Mouse (Mus musculus) kidney, postnatal 10 days (tissue): ENCODE measurements around the gene Hnrnpu.
"Not testable (repeated sequence)": the region's sequence is repeated elsewhere in the genome, so short reads cannot be mapped to it uniquely, and the experiment has no call there.

Experiments used
- DNase-seq: peaks from one replicate; pipeline ENCODE4 v3.0.0; 2021; ENCODE audit warnings: mixed read lengths

The Hnrnpu gene

DNA sequence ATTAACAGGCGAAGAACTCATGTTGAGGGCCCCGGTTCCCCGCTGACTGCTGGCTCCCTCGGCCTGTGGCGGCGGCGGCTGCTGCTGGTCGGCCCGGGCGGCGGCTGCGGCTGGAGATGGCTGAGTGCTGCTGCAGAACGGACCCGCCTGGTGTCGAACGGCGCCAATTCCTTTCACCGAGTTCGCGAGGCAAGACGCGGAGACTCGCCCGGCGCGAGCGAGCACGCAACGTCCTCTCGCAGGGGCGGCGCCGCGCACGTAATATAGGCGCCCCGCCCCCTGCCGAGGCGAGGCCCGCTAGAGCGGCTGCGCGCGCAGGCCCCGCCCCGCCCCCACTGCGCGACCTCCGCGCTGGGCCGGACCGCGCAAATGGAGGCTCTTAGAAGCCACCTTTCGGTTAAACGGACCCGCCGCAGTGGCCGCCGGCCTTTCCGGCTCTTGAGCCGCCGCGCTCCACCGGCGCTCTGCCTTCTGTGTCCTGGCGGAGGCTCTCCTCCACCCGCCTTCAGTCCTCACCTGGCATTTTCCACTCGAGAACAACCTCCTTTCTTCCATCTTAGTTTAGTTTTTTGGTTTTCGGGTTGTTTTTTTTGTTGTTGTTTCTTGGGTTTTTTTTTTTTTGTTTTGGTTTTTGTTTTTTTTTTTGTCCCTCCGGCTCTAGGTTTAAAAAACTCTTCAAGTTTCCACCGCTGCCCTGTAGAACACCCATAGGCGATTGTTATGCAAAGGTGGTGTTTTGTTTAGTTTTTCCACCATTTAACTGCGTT, at the start of gene Hnrnpu:
TSS of gene Hnrnpu (minus strand) at position 247 of the 767 bp plus-strand sequence.
- DNase-seq, result peak; percentile 99

DNA sequence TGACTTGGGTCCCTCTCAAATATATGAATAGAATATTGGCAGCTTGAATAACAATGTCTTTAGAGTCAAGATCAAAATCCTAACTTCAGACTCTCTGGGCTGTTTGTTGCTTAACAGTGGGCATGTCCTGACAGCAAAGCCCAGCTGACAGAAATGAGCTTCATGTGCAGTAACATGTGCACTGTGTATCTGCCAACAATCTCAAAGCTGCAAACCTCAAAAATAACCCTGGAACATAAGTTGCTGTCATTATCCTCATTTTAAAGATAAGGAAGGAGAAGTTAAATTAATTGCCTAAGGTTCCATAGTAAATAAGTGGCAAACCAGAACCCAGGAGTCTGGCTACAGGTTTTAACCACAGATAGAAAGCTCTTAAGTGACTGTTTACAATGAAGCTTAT, 44.6 kb upstream of the Hnrnpu start:
- no peak for DNase-seq

DNA sequence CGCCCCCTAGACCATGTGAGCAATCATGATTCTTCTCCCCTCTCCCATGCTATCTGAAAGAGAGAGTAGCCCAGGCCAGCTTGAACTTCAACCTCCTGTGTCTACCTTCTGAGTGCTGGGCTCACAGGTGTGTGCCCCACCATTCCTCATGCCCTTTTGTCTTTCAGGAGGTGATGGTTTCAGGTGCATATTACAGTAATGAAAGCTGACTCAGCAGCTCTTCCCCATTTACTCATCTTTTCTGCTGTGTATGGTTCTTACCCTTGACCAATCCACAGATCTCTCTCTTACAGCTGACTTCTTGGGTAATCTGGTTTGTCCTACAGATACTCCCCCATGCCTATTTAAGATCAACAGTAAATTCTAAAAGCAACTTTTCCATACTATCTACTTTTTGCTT, 41.6 kb upstream of the Hnrnpu start:
- no peak for DNase-seq

DNA sequence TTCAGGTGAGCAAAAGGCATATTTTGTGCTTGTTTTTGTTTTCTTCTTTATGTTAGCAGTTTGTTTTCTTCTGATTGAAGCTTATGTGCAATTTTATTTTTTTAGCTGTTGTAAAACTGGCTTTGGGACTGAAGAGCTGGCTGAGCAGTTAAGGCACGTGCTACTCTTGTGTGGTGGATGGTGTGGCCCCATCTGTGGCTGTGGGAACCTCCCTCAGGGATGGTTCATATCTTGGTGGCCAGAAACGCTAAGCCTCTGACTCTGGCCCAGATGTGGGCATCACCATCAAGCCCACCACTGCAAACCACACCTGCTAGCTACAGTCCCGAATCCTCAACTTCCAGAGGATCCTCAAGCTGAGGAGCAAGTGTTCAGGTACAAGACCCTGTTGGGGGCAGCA, 40.5 kb upstream of the Hnrnpu start:
- DNase-seq, result no peak

DNA sequence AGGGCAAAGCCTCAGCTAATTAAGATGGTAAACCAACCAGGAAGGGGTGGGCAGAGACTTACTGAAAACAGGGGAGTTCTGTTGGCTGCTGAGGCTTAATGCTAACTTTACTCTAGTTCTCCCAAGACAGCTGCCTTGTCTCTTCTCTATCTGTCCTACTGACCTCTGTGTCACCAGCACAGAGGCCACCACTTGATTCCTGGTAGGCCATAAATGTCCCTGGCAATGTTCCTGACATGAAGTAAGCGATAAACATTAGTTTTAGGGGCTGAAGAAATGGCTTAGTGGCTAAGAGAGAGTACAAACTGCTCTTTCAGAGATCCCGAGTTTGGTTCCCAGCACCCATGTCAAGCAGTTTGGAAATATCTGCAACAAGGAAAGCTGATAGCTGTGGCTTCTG, 39.3 kb upstream of the Hnrnpu start:
- DNase-seq, result peak; percentile 14

DNA sequence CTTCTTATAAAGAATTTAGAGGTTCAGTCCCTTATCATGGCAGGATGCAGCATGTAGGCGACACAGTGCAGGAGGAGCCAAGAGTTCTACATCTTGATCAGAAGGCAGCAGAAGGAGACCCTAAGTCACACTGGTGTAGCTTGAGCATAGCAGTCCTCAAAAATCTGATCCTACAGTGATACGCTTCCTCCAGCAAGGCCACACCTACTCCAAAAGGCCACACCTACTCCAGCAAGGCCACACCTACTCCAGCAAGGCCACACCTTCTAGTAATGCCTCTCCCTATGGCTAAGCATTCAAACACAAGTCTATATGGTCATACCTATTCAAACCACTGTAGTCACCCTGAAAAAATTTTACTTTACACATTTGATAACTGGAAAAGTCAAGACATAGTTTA, 38.5 kb upstream of the Hnrnpu start:
- no peak for DNase-seq

DNA sequence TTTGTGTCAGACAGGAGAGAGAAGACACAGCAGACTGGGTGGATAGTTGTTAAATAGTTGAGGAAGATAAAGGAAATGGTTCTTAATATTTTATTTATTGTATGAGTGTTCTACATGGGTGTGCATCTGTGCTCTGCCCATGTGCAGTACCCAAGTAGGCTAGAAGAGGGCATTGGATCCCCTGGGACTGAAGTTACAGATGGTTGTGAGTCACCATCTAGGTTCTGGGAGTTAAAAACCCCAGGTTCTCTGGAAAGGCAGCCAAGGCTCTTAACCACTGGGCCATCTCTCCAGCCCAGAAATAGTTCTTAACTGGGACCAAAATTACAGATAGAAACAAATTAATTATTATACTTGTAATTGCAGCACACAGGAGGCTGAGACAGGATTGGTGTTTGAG, 37.8 kb upstream of the Hnrnpu start:
- DNase-seq, result no peak

DNA sequence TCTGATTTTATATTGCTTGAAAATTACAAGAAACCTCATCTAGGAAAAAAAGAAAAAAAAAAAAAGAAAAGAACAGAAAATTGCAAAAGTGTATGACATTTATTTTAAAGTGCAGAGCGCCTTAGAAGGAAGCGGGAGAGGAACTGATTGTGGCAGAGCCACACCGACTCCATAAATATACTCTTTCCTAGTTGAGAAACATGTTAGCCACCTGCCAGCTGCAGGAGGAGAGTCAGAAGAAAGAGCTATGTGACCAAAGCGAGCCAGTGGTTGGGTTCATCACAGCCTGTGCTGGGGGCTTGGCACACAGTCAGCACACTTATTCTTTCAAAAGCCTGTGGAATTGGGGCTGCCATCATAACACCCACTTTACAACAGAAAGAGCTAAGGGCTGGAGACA, 35.1 kb upstream of the Hnrnpu start:
- DNase-seq, result no peak

DNA sequence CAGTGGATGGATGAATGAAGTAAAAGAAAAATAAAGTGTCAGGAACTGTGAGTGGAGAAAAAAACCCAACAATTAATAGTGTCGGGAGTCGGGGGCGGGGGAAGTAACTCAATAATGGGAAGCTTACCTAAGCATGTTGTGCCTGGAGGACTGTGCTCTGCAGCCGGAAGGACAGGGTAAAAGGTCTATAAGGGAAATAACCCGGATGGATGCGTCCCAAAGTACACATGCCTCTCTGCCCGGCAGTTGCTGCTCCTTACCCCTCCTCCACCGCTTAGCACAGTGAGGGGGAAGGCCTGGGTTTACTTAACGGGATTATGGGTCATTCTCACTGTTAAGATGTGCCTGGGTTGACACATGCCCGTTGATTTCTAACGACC, 31.7 kb upstream of the Hnrnpu start:
- DNase-seq, result peak; percentile 67

DNA sequence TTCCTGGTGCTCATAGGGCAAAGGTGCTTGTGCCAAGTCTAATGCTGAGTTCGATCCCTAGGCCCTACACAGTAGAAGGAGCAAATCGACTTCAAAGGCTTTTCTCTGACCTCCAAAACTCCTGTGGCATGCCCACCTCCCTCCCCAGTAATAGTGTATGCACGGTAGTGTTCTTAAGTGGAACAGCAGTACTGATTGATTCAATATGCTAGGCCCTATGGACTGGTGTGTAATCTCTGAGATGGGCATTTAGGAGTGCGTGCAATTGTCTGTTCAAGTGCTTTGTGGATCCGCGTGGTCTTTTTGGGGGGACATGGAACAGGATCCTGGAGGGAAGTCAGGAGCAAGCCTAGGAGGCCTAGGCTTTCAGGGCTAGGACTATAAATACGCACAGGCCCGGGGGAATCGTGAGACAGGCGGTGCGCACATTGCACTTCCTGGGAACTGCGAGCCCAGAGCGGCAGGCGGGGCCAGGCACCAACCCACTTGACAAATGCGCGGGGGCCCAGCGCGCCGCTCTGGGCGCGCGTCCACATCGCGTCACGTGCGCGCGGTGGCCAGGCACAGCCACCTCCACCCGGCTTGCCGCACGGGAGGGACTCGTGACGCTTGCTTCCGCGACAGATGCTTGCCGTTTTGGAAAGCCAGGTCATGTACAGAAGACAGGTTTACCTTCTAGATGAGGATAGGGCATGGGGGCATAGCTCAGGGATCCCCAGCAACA, 31.1 kb upstream of the Hnrnpu start:
- peak; percentile 93 for DNase-seq

DNA sequence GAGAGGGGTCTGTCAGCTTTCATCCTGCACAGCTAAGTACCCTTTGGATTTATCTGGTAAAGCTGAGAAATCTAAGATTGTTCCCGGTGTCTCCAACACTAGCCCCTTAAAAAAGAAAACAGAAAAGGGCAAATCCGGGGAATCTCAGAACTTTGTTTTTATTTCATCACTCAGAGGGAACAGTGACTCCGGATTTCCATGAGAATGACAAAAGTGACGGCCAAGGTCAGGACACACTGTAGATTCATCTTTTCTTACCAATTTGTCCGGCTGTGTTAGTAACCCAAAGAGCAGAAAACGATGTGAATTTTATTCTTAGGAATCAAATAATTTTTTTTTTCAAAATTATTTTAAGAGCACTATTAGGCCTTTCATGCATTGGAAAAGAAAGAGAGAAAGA, 30.5 kb upstream of the Hnrnpu start:
- no peak for DNase-seq

DNA sequence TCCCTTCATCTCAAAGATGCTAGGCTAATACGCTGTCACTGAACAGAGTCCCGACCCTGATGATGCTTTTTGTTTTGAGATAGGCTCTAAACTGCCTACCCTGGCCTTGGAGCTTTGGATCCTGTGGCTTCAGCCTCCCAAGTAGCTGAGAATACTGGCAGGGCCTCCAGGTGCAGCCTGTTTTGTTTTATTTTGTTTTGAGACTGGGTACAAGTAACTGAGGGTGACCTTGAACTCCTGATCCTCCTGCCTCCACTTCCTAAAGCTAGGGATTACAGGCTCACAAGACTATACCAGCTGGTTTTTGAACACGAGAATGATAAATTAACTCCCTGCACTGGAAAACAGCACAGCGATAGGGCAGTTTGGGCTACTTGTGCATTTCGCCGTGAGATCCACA, 27.6 kb upstream of the Hnrnpu start:
- no peak for DNase-seq

DNA sequence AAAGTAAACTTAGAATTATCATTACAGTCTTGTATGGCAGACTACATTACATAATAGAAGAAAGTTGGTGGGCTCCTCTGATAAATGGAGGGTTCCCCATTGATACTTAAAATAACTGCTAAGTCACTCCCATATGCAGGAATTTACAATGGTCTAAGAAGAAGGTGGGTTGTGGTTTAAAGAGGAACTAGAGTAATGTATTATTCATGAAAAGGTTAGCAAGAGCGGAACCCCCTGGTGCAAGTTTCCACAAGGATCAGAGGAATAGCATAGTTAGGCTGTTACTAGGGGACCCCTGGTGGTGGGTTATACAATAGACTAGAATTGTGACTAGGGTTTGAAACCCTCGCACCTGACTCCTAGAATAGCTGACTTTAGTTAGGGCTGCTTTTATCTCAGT, 23.1 kb upstream of the Hnrnpu start:
- DNase-seq, result no peak

DNA sequence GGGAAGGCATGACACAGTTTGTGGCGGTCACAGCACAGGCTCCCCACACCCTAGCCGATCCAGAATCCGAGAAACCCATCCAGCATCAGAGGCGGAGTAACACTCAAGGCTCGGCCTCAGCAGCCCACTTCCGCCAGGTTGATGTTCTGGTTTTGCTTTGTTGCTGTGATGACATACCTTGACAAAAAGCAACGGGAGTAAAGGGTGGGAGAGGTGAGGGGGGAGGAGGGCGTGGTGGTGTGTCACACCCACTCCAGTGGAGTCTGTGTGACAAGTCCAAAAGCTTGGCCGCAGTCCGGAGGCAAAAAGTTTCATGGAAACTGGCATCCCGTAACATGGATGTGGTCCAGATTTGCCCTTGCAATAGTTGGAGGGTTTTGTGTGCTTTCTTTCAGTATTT, 22.7 kb upstream of the Hnrnpu start:
- DNase-seq, result no peak

DNA sequence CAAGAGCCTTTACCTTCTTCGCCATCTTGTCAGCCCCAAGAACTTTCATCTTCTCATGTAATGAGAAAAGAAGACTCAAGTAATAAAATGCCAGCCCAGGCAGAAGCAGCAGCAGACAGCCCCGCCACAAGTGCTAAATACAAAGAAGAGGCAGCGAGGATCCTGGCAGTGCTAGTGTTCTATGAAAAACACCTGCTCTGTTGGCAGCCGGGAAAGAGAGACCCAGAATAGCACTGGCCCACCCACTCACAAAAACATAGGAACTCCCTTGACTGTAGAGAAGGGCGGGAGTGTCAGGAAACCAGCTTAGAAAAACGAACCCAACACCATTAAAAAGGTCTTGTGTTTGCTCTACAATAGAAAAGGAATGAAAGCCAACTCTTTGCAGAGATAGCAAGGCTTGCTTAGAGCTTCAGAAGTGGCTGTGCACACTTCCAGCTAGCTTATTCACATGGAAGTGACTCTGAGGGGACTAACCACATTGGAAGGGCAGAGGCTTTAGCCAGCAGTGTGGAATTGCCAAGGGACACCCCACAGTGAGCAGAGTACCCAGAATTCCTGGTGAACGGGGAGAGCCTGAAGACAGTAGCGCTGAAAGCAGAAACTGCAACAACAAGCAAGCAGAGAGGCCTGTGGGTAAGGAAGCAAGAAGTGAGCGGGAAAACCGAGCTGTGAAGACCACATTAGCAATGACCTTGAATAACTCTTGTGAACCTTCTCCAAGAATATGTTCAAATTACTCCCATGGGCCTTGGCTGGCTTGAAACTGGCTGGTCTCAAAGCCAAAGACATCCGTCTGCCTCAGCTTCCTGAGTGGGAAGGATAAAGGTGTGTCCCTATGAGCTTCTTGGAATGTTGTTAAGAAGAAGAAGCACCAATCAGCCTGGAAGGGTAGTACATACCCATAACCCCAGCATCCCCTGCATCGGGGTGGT, 20.4 kb upstream of the Hnrnpu start:
- DNase-seq, result no peak

DNA sequence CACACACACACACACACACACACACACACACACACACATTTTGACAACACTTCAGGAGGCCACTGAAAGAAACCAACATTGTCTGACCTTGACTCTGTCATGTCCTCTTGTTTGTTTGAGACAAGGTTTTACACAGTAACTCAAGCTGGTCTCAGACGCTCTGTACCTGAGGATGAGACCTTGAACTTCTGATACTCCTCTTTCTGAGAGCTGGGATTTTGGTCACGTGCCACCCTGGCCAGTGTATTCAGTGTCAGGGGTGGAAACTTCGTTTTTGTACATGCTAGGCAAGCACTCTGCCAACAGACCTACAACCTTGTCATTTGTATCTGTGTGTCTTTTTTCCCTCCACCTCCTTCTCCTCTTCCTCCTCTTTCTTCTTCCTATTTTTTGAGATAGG, 17.0 kb upstream of the Hnrnpu start:
- no peak for DNase-seq

DNA sequence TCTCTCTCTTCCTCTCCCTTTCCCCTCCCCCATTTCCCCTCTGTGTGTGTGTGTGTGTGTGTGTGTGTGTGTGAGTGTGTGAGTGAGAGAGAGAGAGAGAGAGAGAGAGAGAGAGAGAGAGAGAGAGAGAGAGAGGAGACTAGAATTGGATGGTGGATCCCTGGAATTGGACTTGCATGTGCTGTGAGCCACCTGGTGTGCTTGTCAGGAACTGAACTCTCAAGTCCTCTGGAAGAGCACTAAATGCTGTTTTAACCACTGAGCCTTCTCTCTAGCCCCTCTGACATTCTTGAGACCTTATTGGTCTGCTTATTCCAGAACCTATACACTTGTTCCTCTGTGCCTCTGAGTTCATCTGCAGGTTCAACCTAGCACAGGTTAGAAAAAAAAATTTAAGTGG, 14.0 kb upstream of the Hnrnpu start:
- DNase-seq, result no peak

DNA sequence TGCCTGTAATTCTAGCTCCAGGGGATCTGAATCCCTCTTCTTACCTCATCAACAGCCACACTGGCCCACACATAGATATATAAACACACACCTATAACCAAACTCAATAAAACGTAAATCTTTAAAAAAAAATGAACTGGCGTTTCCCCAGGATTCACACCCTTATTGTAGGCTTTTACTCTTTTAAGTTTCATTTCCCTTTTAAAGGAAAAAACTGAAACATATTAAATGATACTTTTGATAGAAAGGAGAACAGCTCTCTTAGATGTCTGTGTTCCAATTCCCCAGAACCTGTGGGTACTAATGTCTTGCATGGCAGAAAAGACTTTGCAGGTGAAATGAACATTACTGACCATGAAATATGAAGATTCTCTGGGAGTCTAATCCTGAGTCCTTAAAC, 13.2 kb upstream of the Hnrnpu start:
- DNase-seq, result no peak

DNA sequence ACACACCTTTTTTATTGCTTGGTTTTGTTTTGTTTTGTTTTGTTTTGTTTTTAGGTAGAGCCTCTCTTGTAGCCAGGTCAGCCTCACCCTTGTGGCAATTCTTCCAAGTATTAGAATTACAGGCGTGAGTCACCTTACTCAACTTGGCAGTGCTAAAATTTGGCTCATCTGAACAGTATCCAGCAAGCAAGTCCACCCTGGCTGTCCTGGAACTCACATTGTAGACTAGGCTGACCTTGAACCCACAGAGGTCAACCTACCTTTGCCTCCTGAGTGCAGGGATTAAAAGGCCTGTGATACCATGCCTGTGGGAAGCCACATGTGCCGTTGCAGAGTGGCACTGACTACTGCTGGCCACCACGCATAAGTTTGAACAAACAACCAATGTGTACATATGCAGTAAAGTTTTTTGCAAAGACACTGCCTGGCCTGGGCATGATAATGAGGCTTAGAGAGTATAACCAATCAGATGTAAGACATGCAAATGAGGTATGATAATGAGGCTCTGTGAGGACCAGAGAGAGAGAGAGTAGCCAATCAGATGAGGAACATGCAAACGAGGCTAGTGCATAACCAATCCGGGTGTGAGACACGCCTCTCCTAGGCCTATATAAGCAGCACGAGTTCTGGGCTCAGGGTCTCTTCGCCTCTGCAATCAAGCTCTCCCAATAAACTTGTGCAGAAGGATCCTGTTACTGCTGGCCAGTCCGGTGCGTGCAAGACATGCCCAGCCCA, 6.6 kb upstream of the Hnrnpu start:
- DNase-seq, result not testable (repeated sequence)

DNA sequence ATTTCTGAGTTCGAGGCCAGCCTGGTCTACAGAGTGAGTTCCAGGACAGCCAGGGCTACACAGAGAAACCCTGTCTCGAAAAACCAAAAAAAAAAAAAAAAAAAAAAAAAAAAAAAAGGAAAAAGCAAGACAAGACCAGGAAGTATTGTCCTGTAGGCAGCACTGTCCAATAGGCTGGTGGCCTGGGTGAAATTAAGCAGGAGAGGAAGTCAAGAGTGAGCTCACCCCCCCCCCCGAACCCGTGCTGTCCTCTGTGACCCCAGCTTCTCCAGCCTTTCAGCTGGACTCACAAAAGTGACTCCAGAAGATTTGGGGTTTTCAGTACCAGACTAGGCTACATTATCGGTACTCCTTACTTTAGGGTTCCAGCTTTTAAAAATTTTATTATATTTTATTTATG, 5.0 kb upstream of the Hnrnpu start:
- DNase-seq, result no peak

DNA sequence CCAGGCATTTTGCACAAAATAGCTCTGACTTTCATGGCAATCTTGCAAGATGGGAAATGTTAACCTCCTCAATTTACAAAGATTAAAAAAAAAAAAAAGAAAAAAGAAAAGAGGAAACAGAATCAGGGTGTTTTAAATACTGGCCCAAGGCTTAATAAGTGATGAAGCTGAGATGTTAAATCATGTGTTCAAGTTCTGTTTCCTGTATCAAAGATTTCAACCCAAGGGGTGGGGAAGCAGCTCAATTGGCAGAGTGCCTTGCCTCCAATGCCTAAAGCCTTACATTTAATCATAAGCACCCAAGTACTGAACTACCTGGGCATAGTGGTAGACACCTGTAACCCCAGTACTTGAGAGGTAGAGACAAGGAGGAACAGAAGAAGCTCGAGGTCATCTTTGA, 4.5 kb upstream of the Hnrnpu start:
- no peak for DNase-seq

DNA sequence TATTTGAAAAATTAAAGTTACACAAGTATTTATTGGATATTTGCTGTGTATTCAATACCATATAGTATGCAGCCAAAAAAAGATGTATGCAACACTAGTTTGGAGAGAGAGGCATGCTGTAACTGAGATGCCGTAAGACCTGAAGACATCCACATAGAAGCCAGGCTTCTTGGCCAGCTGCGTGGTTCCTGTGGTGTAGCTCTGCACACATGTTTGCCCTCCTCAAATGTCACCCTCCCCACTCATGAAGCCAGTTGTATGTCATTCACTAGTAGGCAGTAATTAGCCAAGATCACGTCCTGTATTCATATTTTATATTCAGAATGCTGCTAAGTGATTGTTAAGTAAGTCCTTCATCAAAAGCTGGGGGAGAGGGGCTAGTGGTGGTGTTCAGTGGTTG, 3.8 kb upstream of the Hnrnpu start:
- DNase-seq, result no peak

DNA sequence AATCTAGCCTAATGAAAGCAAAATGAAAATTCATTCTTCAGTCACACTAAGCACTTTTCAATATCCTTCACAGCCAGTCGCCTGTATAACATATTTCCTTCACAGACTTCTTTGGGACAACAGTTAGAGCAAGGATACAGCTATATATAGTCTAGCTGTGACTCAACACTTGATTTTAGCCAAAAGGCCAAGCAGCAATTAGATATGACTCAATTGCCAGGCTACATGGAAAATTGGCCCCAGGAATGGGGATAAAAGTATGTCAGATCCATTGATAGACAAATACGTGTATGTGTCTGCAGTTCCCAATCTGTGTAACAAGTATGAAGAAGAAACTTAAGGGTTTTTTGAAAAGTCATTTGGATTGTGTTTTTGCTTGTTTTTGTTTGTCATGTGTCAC, 2.6 kb upstream of the Hnrnpu start:
- DNase-seq, result no peak
